Mouse (Mus musculus): Measurements from ENCODE around the gene Alx1.

Alx1 gene

GRCm38 (mm10) chr10:103029730-103030490 is at the start of gene Alx1:
TSS of gene Alx1 (minus strand) at chr10:103030215.
- no peak for DNase-seq (ENCODE audit: low spot score)

- no peak for DNase-seq (ENCODE audit: low spot score)
These were observed 19.6 kb upstream of the Alx1 start for GRCm38 (mm10) chr10:103049593-103049992.

- no peak for DNase-seq (ENCODE audit: low spot score)
These were observed 16.6 kb upstream of the Alx1 start for GRCm38 (mm10) chr10:103046623-103047022.

- DNase-seq (ENCODE audit: low spot score), result no peak
These were observed 15.0 kb upstream of the Alx1 start for GRCm38 (mm10) chr10:103045019-103045418.

- DNase-seq (ENCODE audit: low spot score), result no peak
These were observed 5.1 kb upstream of the Alx1 start for GRCm38 (mm10) chr10:103035002-103035640.

GRCm38 (mm10) chr10:103030931-103031330 is 916 bp upstream of the Alx1 start:
- no peak for DNase-seq (ENCODE audit: low spot score)

GRCm38 (mm10) chr10:103029132-103029729 is 784 bp downstream of the Alx1 start:
- DNase-seq (ENCODE audit: low spot score), result no peak

GRCm38 (mm10) chr10:103028253-103029131 is 1.5 kb downstream of the Alx1 start:
- no peak for DNase-seq (ENCODE audit: low spot score)

- no peak for DNase-seq (ENCODE audit: low spot score)
These were observed 2.1 kb downstream of the Alx1 start for GRCm38 (mm10) chr10:103027931-103028252.

- no peak for DNase-seq (ENCODE audit: low spot score)
These were observed 2.6 kb downstream of the Alx1 start for GRCm38 (mm10) chr10:103027226-103027930.

- no peak for DNase-seq (ENCODE audit: low spot score)
These were observed 3.3 kb downstream of the Alx1 start for GRCm38 (mm10) chr10:103026636-103027225.

GRCm38 (mm10) chr10:103002556-103002955 is 27.5 kb downstream of the Alx1 start:
- DNase-seq (ENCODE audit: low spot score), result no peak

GRCm38 (mm10) chr10:103000902-103001301 is 29.1 kb downstream of the Alx1 start:
- DNase-seq (ENCODE audit: low spot score), result no peak

- no peak for DNase-seq (ENCODE audit: low spot score)
These were observed 30.4 kb downstream of the Alx1 start for GRCm38 (mm10) chr10:102999584-102999983.

GRCm38 (mm10) chr10:102975106-102975505 is 54.9 kb downstream of the Alx1 start:
- no peak for DNase-seq (ENCODE audit: low spot score)

- no peak for DNase-seq (ENCODE audit: low spot score)
These were observed 70.4 kb downstream of the Alx1 start for GRCm38 (mm10) chr10:102959602-102960001.
